Mouse (Mus musculus) left cerebral cortex, adult 18-20 months (tissue): ENCODE data around the gene Oasl2. TPM values are rescaled to one million over a fixed set of nuclear protein-coding genes. Genes with fewer than 3 reads are reported as not detected.

Experiments used
- DNase-seq, 2 experiments: peaks; one replicate each; pipeline ENCODE4 v3.0.0; 2021 to 2022; ENCODE audit warnings: low spot score in 2 of 2, mixed read lengths in 1 of 2
- microRNA-seq, 2 experiments: library from miRNA; unstranded; fragments of <30 nt; microRNA quantifications; one replicate each; pipeline ENCODE4 v1.2.0; 2021
- total RNA-seq, 2 experiments: library from RNA; stranded (reverse); gene quantifications; 2 replicates each; pipeline ENCODE4 v1.2.3; 2021

Gene Oasl2
- total RNA-seq, 2 experiments from 2014 or later, result 1.8 to 2.3 TPM

DNA sequence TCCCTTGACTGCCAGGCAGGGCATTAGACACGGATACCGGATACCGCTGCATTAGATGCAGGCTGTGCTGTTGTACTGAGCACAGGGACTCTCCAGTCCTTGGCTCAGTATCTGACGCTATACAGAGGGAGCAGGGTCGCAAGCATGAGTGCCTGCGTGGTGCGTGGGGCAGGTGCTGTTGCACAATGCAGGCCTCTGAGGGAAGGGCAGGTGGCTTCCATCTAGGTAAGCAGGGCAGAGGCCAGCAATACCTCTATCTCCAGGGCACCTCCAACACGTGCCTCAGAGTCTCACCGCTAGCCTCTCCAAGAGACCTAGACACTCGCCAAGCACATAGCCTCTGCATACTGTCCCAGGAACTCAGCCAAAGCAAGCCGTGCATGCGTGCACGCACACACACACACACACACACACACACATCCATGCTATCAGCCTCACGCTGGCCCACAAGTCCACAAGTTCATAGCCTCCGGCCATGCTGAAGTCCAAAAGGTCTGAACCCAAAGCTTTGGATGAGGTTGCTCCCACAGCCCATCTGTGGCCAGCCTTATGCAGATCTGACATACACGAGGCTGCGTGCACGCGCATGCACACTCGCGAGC is 54.6 kb downstream of the Oasl2 start:
- DNase-seq, result no peak

DNA sequence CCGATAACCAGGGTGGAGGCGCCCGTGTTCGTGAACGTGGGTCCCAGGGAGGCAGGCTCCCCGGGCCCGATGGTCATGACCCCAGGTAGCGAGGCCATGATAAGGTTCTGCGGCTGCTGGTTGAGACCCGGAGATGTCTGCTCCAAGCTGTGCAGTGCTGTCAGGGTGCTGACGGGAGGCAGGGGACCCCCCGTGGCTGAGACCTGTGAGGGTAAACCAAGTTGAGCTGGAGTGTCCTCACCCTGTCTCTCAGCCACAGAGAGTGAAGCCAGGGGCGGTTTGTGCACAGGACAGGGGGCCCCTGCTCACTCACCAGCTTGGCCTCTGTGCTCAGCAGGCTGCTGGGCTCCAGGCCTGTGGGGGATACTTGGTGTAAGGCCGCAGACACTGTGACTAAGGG is 56.6 kb downstream of the Oasl2 start:
- no peak for DNase-seq

GRCm38 (mm10) chr5:114958069-114958468 is 61.3 kb downstream of the Oasl2 start:
- DNase-seq, result no peak

Small RNA genes lying within 50 kb of the gene (microRNA-seq; reads per million reads assigned to microRNA genes)
- gene Mir6240, result 5.2 to 6.8 reads per million in 2 experiments

Other genes with a start within 250 kb of the Oasl2 start
- 1 to 10 TPM; 1.4 to 2.1 TPM for gene Trpv4, start 238.5 kb upstream of the Oasl2 start, total RNA-seq
- 10 to 100 TPM; 21.6 to 22.4 TPM for gene Gltp, start 206.0 kb upstream of the Oasl2 start, total RNA-seq
- gene Tchp, start 189.2 kb upstream of the Oasl2 start, total RNA-seq, result 10 to 100 TPM; 11.2 to 12.3 TPM
- 10 to 100 TPM; 31.2 to 33.8 TPM for gene Ankrd13a, start 122.3 kb upstream of the Oasl2 start, total RNA-seq
- 10 to 100 TPM; 39.2 to 49.6 TPM for gene Git2, start 121.4 kb upstream of the Oasl2 start, total RNA-seq
- 100 to 1,000 TPM; 160 to 161 TPM for gene 1500011B03Rik, start 73.5 kb upstream of the Oasl2 start, total RNA-seq
- not detected for gene 4930519G04Rik, start 43.3 kb upstream of the Oasl2 start, total RNA-seq
- 1 to 10 TPM in 1 of 2 experiments, under 1 TPM in 1; 0.74 to 1.2 TPM for gene Gm9936, start 38.3 kb upstream of the Oasl2 start, total RNA-seq
- under 1 TPM; 0.21 to 0.35 TPM for gene Oasl1, start 26.3 kb downstream of the Oasl2 start, total RNA-seq
- gene 2210016L21Rik, start 45.2 kb downstream of the Oasl2 start, total RNA-seq, result 100 to 1,000 TPM; 207 to 236 TPM
- not detected for gene Hnf1a, start 74.2 kb downstream of the Oasl2 start, total RNA-seq
- gene Sppl3, start 114.2 kb downstream of the Oasl2 start, total RNA-seq, result 10 to 100 TPM; 84.8 to 85.4 TPM
- not detected for gene Gm10401, start 201.4 kb downstream of the Oasl2 start, total RNA-seq
- gene Acads, start 222.4 kb downstream of the Oasl2 start, total RNA-seq, result 1 to 10 TPM; 7.9 to 8.7 TPM
- 10 to 100 TPM; 28.8 to 28.9 TPM for gene Unc119b, start 238.0 kb downstream of the Oasl2 start, total RNA-seq